Mouse (Mus musculus) NIH3T3 (cell line): ENCODE results near the gene Cdkn2aipnl.

Experiments used
- DNase-seq: peaks from one replicate; pipeline ENCODE4 v3.0.0-alpha.2; 2012; ENCODE audit warnings: low read depth

The Cdkn2aipnl gene

DNA sequence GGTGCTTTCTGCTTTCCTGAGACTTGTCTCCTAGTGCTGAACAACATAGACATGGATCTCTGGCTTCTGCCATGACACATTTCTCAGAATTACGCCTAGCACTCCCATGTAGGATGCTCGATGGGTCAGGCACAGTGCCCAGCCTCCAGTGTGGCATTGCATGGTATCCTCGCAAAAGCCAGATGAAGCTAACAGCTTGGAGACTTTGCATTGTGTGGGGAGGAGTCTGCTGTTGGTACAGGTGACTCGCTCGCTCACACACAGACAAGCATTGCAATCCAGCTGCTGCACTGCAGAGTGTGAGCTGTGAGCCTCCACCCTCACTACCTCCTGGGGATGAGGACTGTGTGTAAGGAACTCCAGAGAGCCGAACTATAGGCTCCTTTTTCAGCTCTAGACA, 21.3 kb upstream of the Cdkn2aipnl start:
- peak; percentile 44 for DNase-seq

DNA sequence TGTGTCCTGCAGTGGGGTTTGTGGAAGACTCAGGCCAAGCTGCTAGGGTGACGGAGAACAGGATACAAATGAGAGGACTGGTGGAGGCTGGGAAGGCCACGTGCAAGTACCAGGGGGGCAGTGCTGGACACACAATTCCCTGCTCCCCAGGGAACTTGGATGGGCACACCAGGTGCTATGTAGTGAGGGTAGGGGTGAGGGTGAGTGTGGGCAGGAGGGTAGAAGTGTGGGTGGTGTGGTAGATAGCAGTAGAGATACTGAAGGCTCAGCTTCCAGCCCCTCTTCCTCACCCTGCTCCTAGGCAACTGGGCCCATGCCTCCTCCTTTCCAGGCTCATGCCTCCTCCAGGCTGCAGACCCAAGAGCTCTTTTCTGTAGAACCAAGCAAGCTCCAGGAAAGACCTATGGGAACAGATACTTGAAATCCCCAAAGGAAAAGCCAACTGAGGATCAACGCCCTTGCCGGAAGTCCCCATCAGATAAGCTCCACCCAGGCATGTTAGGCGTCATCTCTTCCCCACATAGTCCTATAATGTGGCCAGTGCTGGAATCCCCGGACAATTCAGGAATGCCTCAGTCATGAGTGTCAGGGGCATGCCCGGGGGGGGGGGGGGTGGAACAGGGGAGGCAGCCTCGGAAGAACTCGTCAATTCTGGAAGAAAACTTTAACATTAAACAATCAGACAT, 18.2 kb upstream of the Cdkn2aipnl start:
- DNase-seq = peak; percentile 61

DNA sequence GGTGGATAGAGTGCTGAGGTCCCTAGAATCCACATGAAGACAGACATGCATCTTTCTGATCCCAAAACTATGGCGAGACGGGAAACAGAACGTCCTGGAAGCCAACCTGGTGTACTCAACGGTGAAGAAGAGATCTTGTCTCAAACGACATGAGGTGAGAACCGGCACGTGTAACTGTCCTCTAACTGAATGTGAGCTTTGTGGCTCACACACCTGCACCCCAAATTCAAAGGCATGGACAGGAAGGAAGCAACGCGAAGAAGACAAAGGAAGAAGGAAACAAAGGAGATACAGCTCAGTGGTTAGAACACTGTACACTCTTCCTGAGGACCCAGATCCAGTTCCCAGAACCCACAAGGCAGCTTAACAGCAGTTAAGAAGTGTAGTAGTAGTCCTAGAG, 17.5 kb upstream of the Cdkn2aipnl start:
- DNase-seq = no peak

DNA sequence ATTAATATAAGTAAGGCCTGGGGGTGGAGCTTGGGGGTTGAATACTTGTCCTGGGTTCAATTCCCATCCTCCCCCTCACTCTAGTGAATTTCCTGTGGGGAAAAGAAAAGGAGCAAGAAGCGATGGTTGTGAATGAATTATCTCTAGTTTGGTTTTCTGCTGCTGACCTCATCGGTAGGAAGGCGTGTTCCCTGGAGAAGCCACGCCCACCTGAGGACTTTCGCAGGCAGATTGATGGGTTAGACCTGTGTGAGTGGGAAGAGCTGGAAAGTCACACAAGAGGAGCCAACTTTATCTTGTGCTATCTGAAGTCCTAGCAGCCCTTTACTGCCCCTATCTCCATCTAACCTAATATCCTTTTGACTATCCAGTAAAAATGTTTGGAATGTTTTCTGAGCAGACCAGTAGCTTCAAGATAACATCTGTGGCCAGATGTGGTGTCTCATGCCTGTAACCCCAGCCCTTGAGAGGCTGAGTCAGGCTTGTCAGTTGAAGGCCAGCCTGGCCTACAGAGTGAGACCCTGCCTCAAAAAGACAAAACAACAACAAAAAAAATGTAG, 15.5 kb upstream of the Cdkn2aipnl start:
- peak; percentile 62 for DNase-seq

DNA sequence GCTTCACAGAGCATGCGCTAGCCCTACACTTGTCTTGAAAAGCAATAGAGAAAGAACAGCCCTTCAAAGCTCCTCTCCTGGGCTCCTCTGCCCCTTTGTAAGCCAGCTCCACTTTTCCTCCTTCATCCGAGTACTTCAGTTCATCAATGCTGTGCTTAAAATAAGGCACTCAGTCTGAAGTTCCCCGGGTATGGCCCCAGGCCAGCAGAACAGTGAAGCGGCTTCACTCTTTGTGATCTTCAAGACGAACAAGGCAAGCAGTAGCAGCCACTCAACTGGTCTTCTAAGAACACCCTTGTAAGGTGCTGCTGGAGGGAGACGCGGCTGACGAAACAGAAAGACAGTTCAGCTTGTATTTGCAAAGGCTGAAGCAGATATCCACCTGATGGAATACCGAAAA, 11.3 kb upstream of the Cdkn2aipnl start:
- no peak for DNase-seq

DNA sequence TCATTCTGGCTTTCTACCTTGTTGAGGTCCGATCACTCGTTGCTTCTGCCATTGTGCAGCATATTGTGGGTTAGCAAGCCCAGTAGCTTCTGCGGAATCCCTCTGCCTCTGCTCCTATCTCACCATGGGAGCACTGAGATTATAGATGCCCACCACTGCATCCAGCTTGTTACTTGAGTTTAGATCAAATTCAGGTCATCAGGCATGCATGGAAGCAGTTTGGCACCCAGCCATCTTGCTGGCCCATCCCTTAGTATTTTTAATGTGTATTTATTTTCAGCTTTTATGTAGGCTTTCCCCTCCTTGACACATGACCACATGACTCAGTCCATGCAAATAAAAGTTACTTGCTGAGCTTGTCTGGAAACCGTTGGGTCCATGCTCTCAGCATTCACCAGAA, 9.7 kb upstream of the Cdkn2aipnl start:
- peak; percentile 41 for DNase-seq

DNA sequence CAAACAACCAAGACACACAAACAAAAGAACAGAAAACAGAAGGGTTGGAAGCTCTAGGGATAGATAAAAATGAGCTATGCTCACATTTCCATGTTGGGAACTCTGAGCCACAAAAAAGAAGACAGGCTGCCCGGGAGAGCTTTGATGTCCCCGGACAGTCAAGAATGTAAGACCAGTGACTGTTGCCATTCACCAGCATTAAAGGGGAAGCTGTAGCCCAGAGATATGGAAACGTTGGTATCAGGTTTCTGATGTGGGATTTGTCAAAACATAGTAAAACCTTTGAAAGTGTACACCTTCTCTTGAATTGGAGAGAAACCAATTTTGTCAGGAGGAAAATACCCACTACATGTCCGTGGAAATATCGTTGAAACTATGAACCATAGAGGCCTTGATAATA, 8.0 kb upstream of the Cdkn2aipnl start:
- no peak for DNase-seq

DNA sequence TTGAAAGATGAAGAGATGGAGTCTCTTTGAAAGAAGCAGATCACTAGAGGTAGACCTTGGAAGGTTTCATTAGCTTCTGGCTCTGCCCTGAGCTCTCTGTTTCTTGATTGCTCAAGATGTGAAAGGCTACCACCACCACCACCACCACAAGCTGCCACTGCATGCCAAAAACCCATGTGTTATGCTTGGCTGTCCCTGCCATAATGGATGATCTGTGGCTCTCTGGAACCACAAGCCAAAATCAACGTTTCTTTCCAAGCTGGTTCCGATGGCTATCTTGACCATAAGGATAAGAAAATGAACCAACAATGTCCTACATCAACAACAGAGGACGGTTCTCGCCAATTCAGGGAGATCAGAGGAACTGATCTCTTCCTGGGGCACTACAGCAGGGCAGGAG, 7.4 kb upstream of the Cdkn2aipnl start:
- DNase-seq = no peak

DNA sequence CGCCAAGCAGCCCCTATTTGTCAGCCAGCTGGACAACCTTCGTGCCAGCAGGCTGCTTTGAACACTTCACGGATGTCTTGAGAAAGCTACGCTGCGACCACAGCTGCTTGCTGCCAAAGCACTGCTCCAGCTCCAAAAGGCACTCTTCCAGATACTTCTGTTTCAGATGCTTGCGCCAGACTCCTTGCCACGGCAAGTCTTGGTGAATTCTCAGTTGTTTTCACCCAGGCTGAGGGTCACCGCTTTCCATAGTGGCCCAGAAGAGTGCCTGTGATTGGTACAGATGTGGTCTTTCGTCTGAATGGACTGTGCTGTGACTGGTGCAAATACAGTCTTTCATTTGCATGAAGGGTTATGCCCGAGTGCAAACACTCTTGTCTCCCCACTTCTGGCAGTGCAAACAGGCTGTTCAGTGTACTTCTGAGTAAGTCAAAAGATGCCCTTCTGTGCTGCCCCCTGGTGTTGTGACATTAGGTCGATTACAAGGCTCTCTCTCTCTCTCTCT, 6.4 kb upstream of the Cdkn2aipnl start:
- DNase-seq = peak; percentile 83

DNA sequence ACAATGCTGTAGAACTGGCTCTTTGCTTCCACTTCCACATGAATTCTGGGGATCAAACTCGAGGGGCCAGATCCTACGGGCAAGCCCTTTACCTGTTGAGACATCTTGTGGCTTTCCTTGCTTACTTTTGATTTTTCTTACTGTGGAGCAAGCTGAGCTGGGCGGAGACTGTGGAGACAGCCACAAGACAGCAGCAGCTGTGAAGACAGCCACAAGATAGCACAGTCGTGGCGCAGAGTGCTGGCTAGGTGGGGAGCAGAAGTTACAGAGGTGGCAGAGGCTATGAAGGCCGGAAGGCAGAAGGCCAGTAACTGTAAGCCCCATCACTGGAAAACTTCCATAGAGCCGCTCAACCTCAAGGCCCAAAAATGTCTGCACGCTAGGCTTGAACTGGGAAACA, 5.7 kb upstream of the Cdkn2aipnl start:
- no peak for DNase-seq

DNA sequence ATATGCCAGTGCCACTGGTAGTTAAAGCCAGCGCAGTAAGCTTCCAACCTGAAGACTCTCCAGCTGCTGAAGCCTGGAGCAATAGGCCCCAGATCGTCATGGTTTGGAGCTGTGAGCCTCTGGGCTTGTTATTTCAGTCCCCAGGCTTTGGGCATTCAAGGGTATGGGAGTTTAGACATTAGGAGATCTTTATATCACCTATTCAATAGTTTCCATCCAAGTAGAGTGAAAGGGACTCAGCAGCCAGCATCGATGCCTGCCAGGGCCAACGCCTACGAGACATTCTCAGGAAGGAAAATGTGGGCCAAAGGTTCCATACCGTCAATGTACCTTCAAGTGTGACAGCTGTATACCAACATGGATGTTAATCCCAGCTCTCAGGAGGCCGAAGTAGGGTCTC, 5.2 kb upstream of the Cdkn2aipnl start:
- no peak for DNase-seq

DNA sequence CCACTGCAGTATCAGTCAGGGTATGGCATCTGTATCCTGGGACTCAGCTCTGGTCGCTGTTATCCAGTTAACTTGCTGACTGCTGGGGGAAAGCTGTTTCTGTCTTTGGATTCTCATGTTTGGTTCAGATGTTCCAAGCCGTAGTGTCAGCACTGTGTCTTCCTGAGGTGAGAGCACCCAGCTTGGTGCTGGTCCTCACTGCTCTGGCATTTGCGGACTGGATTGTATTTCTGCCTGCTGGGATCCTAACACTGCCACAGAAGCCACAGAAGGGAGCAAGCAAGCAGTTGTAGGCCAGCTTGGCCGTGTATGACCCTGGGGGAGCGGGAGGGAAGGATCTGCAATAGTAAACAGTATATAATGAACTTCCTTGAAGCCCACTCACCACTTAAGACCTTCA, 810 bp upstream of the Cdkn2aipnl start:
- DNase-seq = no peak

DNA sequence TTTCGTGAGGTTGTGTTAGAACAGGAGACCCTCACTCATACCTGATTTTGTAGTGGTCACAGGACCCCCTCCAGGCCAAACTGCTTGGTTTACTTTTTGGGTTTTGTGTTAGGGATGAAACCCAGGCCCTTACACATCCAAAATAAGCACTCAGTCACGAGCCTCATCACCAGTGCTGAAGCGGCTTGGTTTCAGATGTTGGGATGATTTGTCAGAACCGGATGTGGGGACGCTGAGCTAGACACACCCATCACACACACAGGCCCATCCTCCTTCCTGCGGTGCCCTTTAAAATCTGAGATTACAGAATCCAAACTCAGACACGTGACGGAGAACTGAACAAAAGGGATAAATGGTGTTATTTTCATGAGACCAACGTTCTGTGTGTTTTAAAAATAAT, 1.4 kb downstream of the Cdkn2aipnl start:
- no peak for DNase-seq

DNA sequence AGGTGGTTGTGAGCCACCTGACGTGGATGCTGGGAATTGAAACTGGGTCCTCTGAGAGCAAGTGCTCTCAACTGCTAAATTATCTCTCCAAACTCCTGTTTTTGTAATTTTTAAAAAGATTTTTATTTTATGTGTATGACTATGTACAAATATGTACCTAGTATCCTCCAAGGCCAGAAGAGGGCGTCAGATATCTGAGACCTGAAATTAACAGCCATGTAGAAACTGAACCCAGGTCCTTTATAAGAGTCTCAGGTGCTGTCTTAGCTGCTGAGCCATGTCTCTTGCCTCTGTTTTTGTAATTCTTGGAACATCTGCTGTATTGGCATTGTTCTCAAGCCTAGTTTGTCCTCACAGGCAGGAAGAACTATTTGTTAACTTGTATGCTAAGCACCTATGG, 2.0 kb downstream of the Cdkn2aipnl start:
- no peak for DNase-seq

DNA sequence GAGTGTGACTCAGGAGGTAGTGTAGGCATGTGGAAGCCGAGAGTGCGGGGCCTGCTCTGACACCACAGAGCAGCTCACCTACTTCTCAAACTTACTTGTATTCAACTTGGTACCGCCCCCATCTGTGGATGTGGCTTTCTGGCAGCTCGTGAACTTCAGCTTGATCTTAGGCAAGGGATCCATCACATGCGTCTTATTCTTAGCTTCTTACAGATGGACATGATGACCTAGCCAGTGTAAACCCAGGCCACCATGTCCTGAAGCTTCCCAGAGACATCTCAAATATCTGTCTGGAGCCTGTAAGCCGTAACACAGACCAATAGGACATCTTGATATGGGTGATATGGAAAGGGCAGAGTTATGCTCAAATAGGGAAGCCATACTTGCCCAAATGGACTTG, 4.2 kb downstream of the Cdkn2aipnl start:
- DNase-seq = no peak

DNA sequence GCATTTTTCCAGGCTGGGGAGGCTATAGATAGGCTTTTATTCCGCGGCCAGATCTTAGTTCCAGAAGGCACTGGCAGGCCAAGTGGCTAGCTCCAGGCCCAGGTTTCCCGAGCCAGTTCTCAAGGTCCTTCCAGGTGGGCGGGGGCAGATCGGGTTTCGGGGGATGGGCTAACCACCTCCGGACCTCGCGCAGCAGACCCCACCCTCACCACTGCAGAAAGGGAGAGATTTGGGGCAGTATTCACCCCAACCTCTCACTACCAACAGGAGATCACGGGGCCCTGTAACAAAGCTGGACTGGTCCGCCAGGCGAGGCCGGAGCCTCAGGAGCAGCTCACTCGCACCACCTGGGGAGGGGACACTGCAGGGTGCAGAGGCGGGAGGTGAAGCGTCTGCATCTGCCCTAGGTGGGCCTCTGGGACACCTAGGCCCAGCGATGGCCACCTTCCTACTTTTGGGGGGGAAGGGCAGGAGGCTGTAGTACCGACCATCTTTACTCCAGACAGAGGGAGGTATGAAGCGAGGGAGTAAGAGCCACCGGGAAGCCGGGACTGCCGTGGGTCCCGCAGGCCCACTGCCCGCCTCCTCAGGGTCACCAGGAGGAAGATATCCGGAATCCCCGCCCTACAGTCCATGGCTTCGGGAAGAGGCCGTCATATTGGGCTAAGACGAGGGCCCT, 32.3 kb downstream of the Cdkn2aipnl start:
- peak; percentile 77 for DNase-seq

DNA sequence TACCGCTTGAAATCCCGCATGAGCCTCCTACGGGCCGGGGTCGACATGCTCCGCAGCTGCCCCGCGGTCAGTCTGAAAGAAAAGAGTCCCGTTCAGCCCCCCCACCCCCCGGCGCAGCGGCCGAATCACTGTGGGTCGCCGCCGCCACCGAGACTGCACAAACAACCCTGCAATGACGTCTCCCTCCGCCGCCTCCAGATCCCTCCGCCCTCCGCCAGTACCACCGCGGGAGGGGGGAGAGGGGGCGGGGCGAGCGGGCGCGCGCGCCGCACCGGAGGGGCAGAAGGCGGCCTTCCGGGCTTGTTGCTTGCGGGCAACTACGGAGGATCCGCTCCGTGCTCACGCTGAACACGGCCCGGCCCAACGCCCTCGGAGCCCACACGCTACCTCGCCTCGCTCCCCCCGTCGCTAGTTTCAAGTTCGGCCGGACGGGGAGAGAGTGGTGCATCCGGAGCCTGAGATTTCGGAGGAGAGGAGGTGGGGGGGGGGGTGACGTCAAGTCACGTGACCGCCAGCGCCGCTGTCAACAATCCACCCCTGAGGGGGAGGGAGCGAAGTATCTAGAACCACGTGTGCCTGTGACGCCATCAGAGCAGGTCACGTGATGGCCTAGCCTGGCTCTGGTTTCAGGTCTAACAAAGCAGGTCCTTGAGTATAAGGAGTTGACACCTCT, 33.0 kb downstream of the Cdkn2aipnl start, which contains the start of gene Ube2b:
Gene Ube2b, minus strand, starts transcription at position 473 of the 673 bp plus-strand sequence.
- peak; percentile 99 for DNase-seq

DNA sequence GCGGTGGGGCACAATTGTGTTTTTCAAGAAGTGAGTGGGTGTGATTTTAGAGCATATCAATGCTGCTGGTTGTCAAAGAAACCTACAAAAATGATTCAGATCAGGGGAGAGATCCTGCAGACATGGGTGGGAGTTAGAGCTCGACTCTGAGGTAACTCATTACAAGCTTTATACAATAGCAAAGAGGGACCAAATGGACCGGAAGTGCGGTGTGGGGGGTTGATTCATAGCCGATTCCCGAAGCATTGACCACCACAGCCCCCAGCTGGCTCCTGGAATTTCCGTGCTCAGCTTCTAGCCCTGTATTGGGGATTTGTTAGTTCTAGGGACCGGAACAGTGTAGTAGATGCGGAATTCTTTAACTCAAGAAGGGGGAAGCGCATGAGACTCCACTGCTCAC, 33.9 kb downstream of the Cdkn2aipnl start:
- no peak for DNase-seq

DNA sequence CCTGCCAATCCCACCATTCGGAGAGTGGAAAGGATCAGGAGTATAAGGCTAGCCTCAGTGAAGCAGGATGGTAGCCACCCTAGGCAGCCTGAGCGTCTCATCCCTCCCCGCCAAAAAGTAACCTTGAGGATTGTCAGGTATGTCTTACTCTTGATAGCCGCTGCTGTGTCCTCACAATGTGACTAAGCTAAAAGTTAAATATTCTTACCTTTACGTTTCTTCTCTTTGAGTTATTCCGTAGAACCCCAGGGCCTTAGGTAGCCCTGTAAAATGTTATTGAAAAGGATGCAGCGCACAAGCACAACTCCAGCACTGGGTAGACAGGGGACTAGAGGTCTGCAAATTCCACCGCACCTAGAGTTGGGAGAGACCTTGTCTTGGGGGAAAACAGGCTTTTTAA, 34.4 kb downstream of the Cdkn2aipnl start:
- DNase-seq = no peak

DNA sequence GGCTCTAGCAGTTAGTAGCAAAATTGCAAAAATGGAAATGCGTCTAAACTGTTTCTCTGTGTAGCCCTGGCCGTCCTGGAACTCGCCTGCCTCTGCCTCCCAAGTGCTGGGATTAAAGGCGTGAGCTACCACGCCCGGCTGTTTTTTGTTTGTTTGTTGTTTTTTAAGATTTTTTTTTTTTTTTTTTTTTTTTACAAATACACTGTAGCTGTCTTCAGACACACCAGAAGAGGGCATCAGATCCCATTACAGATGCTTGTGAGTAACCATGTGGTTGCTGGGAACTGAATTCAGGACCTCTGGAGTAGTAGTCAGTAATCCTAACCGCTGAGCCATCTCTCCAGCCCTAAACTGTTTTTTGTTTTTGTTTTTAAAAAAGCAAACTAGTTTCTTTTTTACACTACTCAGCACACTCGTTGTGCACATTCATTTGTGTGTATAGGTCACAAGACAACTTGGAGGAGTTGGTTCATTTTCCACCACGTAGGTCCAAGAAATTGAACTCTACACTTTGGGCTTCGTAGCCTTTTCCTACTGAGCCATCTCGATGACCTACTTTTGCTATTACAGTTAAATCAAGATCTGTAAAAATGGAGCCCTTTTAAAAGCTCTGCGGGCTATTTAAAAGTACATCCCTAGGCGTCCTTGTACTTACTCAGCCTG, 35.5 kb downstream of the Cdkn2aipnl start:
- no peak for DNase-seq

DNA sequence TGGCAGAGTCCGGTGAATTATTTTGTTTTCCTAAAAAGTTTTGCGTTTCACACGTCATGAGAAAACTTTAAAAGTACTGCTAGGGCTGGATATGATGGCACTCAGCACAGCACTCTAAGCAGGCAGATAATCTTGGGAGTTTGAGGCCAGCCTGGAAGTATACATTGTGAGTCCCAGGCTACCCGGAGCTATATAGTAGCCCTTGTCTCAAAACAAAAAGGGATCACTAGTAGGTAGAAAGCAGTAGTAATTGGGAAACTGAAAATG, 36.0 kb downstream of the Cdkn2aipnl start:
- no peak for DNase-seq

DNA sequence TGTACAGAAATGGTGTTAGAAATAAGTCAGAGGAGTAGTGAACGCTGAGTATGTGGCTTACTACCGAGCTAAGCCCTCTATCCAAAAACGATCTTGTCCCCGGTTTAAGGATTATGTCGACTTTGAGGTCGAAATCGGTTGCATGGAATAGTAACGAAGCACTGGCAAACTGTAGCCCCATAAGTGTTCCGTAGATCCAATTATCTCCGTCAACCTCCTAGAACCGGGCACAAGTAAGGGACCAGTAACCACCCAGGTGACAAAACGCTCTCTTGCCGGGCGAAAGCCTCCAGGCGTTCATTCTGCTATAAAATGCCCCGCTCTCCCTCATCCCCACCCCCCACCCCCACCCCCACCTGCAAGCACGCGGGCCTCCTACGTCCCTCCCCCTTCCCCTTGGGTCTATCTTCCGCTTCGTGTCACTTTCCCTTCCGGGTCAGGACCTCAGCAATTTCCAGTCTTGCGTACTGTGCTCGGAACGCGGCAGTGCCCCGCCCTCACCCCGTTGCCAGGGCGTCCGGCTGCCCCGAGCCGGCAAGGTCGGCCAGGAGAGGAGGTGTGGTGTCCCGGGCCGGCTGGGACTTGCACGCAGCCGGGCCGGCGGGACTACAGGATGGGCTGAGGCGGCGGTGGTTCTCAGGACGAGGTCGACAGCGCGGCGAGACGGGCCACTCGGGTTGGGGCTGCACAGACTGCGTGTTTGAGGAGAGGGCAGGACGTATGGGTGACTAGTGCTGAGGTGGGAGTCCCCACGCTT, 36.5 kb downstream of the Cdkn2aipnl start, which contains the start of gene Cdkl3:
Gene Cdkl3, plus strand, starts transcription at position 450 of the 757 bp plus-strand sequence.
- DNase-seq = peak; percentile 95
